Mouse (Mus musculus) mouse trophoblast stem cell (cell line): ENCODE data around the gene Rnaseh2b.

Experiments used
- in situ Hi-C, 2 experiments: fragments of 300-500 bp; cut with MseI, MboI; formaldehyde crosslinking; loops; 2 replicates in 1 of 2; 3 replicates in 1 of 2; pipeline ENCODE4 v1.15.1; 2025

The Rnaseh2b gene

GRCm38 (mm10) chr14:62311672-62312071, 19.3 kb downstream of the Rnaseh2b start:
- in situ Hi-C loops, result no loop called here

- in situ Hi-C loops, result no loop called here
These were observed 30.4 kb downstream of the Rnaseh2b start for GRCm38 (mm10) chr14:62322581-62323344.

- in situ Hi-C loops, result no loop called here
These were observed 31.1 kb downstream of the Rnaseh2b start for GRCm38 (mm10) chr14:62323457-62323856.

DNA sequence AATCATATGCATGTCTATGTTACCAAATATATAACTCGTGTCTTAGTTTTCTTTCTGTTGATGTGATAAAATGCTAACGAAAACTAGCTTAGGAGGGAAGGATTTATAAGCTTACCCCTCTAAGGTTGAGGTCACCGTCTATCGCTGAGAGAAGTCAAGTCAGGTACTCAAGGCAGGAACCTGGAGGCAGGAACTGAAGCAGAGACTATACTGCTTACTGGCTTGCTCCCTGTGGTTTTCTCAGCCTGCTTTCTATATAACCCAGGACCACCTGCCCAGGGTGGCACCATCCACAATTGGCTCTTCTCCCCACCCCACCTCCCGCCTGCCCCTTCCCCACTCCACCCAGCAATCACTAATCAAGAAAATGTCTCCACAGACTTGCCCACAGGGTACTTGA, 32.6 kb downstream of the Rnaseh2b start:
- in situ Hi-C loops, result no loop called here

GRCm38 (mm10) chr14:62326026-62326425, 33.6 kb downstream of the Rnaseh2b start:
- in situ Hi-C loops, result no loop called here

DNA sequence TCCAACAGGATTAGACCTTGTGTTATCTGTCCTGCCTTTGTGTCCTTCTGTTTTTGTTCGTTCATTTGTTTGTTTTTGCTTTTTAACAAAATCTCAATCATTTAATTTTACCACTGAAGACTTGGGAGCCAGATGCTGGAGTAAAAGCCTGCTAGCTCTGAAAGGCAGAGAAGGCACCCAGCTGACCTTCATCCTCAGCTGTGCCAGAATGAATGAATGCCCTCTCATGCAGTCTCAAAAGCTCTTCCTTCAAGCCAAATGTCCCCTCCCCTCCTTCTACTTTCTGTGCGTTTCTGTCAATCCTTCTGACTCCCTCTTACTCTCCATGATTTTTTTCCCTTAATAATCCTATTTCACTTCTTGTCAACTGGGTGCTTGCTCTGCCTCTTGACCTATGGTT, 34.8 kb downstream of the Rnaseh2b start:
- in situ Hi-C loops, result no loop called here

DNA sequence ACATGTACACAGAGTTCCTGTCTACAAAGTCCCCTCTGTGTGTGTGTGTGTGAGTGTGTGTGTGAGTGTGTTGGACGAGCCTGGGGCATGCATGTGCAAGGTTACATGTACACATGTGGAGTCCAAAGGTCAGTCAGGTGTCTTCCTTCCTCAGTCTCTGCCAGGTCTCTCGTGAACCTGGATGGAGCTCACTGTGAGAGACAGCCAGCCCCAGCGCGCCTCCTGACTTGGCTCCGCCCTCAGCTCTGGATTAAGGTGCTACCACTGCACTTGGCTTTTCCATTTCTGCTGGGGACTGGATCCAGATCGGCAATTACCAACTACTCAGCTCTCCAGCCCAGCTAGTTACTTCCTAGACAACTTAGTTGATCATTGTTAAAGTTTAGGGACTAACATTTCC, 36.2 kb downstream of the Rnaseh2b start:
- in situ Hi-C loops, result no loop called here

DNA sequence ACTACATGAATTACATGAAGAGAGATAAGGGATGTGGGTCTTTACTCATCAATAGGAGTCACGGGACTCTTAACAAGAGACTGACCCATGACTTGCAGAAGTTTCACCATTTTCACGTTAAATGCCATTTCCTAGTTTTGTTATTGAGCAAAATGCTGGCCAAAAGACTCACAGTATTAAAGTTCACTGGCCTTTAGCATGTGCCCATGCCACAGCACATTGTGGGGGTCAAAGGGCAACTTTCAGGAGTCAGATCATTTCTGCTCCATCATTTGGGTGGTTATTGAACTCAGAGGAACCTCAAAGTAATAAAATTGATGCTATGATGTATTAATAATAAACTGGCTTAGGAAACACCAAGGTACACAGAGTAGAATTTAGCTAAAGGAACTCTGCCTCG, 37.2 kb downstream of the Rnaseh2b start:
- in situ Hi-C loops, result no loop called here

DNA sequence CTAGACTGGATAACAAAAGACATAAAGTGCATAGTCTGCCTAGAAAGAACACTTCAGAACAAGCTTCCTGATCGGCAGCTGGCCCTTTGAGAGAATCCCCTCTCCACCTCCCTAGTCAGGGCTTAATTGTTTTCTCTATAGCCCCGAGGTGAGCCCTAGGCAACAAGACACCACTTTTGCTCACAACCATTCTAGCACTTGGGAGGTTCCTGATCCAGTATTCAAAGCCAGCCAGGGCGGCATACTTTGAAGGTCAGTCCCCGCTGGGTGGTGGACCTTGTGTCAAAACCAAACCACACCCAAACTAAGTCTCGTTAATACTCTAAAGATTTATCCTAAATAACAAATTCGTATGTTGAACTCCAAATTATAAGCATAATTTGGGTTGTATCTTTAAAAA, 39.1 kb downstream of the Rnaseh2b start:
- in situ Hi-C loops, result no loop called here

GRCm38 (mm10) chr14:62331866-62332619, 39.7 kb downstream of the Rnaseh2b start:
- in situ Hi-C loops, result no loop called here

DNA sequence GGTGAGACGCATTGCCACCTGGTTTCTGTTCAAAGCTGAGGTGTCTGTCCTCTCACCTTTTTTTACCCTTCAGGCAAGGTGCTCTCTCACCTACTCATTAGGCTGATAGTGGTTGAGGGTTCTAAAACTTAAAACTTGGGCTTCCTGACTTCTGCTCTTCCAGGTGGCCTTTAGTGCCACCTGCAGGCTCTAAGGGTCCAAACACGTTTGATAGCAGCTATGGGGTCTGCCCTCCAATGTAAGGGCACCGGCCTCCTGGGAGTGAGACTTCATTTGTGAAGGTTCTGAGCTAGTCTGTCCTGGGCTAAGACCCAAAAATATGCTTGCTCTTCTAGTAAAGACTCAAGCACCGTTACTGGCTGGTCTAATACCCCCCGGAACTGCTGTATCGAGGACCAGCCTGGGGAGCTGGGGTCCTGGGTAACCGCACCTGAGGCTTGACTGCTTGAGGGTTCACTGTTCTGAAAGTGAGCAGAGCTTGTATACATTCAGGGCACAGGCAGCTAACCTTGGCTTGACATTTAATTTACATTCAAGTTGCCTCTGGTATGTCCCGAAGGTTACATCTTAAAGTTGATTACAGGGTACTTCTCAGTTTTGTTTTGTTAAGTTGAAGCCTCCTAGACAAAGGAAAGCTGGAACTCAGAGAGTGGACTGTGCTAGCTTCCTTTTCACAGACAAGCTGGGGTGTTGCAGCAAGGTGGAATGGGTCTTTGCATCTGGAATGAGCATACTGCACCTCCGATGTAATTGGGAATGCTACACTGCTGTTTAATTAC, 41.7 kb downstream of the Rnaseh2b start:
- in situ Hi-C loops, result no loop called here

DNA sequence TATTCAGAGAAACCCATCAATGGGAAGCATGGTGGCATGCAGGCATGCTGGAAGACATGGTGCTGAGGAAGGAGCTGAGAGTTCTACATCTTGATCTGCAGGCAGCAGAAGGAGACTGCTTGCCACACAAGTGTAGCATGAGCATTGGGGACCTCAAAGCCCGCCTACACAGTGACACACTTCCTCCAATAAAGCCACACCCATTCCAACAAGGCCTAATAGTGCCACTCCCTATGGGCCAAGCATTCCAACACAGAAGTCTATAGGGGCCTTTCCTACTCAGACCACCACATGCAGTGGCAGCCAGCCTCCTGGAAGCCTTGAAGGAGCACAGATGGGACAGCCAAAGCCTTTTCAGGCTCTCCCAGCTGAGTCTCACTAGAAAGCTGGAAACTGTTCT, 46.8 kb downstream of the Rnaseh2b start:
- in situ Hi-C loops, result no loop called here

GRCm38 (mm10) chr14:62341887-62342642, 49.7 kb downstream of the Rnaseh2b start:
- in situ Hi-C loops, result no loop called here

DNA sequence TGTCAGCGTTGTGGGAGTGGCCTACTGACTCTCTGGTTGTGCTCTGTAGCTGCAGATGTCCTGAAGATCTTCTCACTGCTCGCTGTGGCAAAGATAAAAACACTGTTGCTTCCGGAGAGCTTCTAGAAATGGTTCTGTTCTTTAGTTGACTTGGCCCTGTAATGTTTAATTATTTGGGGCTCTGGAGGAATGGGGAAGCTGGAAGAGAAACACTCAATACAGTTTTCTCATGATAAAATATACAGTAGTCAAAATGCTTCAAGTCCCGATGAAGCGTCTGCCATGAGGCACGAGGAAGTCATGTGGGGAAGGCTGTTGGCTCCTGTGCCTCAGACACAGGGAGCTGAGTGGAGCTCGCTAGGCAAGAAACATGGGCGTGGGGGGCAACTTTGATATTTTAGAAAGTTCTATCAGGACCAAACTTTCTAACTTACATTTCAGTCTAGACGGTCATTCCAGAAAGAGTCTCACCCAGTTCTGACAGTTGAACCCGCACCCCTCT, 50.3 kb downstream of the Rnaseh2b start:
- in situ Hi-C loops, result no loop called here

- in situ Hi-C loops, result no loop called here
These were observed 54.2 kb downstream of the Rnaseh2b start for GRCm38 (mm10) chr14:62346570-62346969.

DNA sequence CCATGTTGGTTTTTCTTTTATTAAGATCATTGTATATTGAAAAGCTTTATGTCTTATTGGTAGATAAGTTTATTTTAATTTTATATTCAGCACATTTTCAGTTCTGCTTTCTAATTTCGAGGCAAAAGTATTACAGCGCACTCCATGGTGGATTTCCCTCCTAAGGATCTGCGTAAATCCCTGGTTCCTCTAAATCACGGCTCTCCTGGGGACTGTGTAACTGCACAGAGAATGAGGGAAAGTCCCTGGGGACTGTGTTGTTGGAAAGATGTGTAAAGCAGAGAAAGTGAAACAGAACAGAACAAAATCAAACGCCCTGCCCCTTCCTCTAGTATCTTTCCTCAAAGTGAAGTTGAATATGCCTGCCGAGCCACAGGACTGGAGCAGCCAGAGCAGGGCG, 54.7 kb downstream of the Rnaseh2b start:
- in situ Hi-C loops, result no loop called here

DNA sequence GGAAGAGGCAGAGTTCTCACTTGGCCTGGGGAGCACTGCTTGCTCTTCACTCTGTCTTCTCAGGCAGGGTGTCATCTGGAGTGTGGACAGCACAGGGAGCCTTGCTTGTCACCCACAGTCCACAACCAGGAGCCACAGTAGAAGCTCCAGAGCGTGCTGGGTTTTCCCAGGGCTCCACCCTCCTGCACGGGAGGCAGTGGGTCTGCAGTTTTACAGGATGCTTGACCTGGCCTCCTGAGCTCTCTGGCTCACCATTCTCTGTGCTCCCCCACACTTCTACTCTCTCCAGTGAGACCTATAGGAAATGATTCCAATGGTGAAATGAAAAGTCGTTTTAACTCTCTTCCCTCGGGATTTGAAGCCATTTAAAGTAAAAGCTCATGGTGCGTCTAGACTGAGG, 57.4 kb downstream of the Rnaseh2b start:
- in situ Hi-C loops, result no loop called here

DNA sequence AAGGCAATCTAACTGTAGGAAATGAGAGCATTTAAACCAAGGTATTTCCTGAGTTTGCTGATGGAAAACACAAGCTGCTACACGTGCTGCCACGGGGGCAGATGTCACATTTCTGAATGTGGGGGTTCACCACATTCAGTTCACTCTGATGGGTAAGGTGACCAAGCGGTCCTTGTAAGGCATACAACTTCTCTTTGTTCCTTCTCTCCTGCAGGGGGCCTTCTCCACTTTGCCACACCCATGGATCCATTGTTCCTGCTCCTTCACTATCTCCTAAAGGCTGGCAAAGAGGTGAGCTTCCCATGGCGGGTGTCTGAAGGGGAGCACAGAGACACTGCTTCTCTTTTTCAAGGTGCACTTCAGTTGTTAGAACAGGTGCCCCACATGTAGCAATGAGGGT, 57.8 kb downstream of the Rnaseh2b start:
- in situ Hi-C loops, result no loop called here

DNA sequence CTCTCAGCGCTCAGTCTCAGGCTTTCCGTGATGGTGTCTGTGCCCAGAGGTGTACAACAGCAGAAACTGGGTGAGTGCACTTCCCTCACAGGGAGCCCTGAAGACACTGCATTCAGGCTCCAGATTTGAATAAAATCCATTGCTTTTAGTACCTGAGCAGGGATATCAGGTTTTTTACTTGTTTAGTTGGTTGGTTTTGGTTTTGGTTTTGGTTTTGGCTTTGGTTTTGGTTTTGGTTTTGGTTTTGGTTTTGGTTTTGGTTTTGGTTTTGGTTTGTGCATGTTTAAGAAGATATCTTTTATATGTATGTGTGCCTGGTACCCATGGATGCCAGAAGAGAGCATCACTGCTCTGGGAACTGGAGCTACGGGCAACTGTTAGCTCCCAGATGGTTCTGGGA, 58.5 kb downstream of the Rnaseh2b start:
- in situ Hi-C loops, result no loop called here

GRCm38 (mm10) chr14:62353372-62353771, 61.0 kb downstream of the Rnaseh2b start:
- in situ Hi-C loops, result no loop called here

- in situ Hi-C loops, result no loop called here
These were observed 61.4 kb downstream of the Rnaseh2b start for GRCm38 (mm10) chr14:62353793-62354192.
